Mouse (Mus musculus) lung, adult 2 months (tissue): ENCODE data around the gene Zdhhc9.

ENCODE experiments used
- CTCF ChIP-seq: fragments of 200-500 bp; IDR thresholded peaks from 2 replicates; pipeline ENCODE4 v1.5.1; 2011; ENCODE audit warnings: mild to moderate bottlenecking, low read length, control low read depth; ENCODE audit not compliant: insufficient read depth
- POLR2A ChIP-seq: fragments of 200-500 bp; IDR thresholded peaks from 2 replicates; pipeline ENCODE4 v1.6.1; 2011; ENCODE audit warnings: low read depth, mild to moderate bottlenecking, control low read depth, low read length, borderline replicate concordance; ENCODE audit errors: extremely low read depth

DNA sequence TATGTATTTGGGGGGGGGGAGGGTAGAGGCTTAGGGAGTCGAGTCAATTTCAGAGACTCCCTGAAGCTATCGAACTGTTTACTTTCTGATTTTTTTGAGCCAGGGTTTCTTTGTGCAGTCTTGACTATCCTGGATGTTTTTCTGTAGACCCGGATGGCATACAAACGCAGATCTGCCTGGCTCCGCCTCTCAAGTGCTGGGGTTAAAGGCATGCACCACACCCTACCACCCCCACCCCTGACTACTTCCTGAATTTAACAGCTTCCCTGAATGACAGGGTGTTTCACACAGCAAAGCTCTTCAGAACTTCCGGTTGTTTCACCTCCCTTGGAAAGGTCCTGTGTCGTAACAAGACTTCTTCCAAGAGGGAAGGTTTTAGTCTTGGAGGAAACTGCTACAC is 25.7 kb upstream of the Zdhhc9 start:
- no peak for TF ChIP-seq CTCF
- no peak for TF ChIP-seq POLR2A
